Mouse (Mus musculus) gastrocnemius, adult 8-10 months (tissue): ENCODE data around the gene Borcs5. TPM values are rescaled to one million over a fixed set of nuclear protein-coding genes. Genes with fewer than 3 reads are reported as not detected.
"Not testable (repeated sequence)": the region's sequence is repeated elsewhere in the genome, so short reads cannot be mapped to it uniquely, and the experiment has no call there.

ENCODE experiments used
- DNase-seq, 2 experiments: peaks; one replicate each; pipeline ENCODE4 v3.0.0; 2022; ENCODE audit warnings: low spot score in 2 of 2
- total RNA-seq, 4 experiments: library from RNA; stranded (reverse); gene quantifications; 2 replicates each; pipeline ENCODE4 v1.2.4; 2022

The Borcs5 gene
- total RNA-seq, 4 experiments from 2014 or later = 16.8 to 18.8 (median 17.4) TPM

DNA sequence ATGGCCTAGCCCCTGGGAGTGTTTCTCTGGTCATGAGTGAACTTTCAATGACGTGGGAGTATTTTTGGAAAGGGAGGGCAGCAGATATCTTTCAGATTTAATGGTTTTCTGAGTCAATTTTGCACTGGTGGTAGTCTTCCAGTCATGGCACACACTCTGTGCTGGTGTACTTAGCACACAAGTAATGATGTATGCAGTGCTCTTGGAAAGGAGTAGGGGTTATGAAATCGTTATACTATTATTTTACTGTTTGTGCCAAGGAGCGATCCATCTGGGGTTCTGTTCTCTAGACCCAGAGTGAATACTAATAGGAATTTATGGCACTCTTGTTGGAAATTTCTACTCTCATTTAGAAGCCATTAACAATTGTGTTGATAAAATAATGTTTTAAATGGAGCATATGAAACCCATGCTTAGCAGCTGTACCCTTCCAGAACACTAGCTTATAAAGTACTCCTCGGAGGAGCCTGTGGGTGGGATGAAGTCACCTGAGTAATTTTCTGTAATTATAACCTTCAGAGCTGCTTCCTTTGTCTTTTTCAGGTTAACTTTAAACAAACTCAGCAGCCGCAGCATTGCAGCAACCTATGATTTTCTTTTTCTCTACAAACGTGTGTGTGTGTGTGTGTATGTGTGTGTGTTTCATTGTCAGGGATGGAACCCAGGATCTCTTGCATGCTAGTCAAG, 30.0 kb downstream of the Borcs5 start:
- no peak for DNase-seq

DNA sequence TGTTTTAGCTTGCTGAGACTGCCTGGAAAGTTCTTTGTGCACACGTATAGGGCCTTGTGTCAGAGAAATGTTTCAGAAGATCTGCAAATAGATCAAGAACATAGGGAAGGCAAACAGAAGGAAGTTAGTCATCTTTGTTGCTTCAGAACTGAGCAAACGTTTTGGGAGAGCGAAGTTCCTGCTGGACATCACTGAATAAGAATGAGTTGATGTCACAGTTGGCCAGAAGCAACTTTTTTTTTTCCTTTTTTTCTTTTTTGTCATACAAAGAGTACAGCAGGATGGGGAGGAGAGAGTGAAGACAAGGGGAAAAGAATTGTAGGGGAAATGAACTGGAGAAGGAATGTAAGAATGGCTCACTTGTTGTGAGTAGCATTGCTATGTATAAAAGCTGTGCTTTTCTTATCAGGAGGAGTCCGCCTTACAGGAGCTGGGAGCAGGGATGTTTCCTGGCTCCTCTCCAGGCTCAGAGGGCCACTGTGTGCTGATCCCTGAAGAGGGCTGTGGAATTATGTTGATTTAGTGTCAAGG, 31.6 kb downstream of the Borcs5 start:
- no peak for DNase-seq

GRCm38 (mm10) chr6:134673712-134674111, 34.4 kb downstream of the Borcs5 start:
- not testable (repeated sequence) for DNase-seq

DNA sequence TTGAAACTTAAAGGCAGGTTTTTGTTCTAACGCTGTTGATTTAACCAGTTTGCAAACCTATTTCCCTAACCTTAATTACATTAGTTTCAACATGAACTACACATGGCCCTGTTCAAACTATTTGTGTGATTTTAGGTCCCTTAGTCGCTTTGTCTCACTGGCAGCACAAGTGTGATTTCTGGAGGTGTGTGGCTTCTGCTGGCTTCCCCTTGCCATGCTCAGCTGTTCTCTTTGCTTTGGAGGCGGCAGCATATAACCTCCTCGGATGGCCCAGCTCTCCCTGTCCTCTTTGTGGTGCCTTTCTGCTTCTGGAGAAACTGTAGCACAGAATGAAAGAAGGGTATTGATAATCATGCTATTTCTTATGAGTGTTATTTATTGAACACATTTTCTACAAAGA, 38.2 kb downstream of the Borcs5 start:
- DNase-seq = no peak

- DNase-seq = no peak
Observed at GRCm38 (mm10) chr6:134678037-134678436, 38.7 kb downstream of the Borcs5 start.

- DNase-seq = not testable (repeated sequence)
Observed at GRCm38 (mm10) chr6:134679330-134679729, 40.0 kb downstream of the Borcs5 start.

- DNase-seq = no peak
Observed at GRCm38 (mm10) chr6:134684354-134684915, 45.1 kb downstream of the Borcs5 start.

GRCm38 (mm10) chr6:134685040-134685439, 45.7 kb downstream of the Borcs5 start:
- no peak for DNase-seq

GRCm38 (mm10) chr6:134685515-134685914, 46.2 kb downstream of the Borcs5 start:
- no peak for DNase-seq

- no peak for DNase-seq
Observed at GRCm38 (mm10) chr6:134694498-134694897, 55.2 kb downstream of the Borcs5 start.

DNA sequence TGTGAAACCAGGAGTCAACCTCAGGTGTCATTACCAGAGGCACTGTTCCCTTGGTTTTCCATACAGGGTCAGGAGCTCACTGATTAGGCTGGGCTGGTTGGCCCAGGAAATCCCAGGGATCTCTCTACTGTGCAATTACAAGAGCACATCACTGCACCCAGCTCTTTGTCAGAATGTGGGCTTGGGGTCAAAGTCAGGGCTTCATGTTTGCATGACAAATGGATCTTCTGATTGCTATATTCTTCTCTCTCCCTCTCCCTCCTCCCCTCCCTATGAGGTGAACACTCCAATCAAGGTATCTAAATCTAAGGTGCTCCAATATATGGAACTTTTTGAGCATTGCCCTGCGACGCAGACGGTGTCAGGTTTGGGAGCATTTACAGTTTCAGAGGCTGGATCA, 55.7 kb downstream of the Borcs5 start:
- no peak for DNase-seq

DNA sequence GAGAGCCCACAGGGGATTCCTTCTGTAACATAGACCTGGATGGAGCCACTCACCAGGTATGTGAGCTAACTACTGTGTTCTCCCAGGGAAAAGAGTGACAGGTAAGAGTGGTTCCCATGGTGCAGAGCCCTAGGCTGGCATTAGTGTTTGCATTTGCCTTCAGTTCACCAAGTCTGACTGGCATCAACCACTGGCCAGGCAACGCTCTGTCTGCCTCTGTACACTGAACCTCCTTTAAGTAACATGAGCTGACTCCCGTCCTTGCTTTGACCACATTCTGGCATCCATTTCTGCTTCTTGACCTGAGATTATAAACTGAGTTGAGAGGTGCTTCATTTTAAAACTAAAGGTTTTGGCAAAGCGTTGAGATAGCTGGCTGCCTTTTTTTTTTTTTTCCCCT, 56.3 kb downstream of the Borcs5 start:
- DNase-seq = no peak

DNA sequence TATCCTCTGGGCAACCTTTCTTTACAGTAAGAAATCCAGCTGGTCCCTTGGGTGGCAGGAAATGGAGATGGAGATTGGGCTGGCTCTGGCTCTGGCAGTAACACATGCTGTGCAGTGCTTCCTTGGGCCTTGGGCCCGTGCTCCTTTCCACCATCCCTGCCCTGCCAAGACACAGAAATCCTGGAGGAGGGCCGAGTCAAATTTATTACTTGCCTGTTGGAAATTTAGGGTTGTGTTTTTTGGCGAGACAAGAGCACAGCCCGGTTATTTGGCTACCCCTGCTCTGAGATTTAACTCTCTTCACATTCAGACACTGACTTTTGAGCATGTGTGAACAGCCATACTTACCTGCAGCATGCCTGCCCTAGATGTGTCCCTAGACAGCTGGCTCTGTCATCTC, 56.8 kb downstream of the Borcs5 start:
- peak; percentile 69 to 78 for DNase-seq

GRCm38 (mm10) chr6:134696554-134696953, 57.2 kb downstream of the Borcs5 start:
- DNase-seq = no peak

GRCm38 (mm10) chr6:134698243-134698642, 58.9 kb downstream of the Borcs5 start:
- no peak for DNase-seq

- no peak for DNase-seq
Observed at GRCm38 (mm10) chr6:134700451-134701210, 61.3 kb downstream of the Borcs5 start.

- DNase-seq = no peak
Observed at GRCm38 (mm10) chr6:134701211-134701602, 61.9 kb downstream of the Borcs5 start.

DNA sequence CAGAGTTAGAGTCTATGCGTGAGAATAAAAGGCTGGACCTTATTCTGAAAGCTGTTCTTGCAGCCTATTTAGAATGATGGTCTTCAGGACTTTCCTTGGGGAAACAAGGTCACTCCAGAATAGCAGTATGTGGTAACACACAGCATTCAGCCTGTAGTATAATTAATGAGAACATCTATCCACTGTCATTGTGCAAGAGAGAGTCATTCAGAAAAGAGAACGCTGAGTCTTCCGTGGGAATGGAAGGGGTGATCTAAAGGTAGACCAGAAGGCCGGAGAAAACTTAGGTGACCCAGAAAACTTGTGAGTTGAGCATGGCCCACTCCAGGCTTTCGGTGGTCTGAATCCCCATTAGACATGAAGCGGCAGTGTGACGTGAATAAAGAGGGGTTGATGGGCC, 62.9 kb downstream of the Borcs5 start:
- no peak for DNase-seq

- peak; percentile 43 to 55 for DNase-seq
Observed at GRCm38 (mm10) chr6:134703053-134703690, 63.9 kb downstream of the Borcs5 start.

- DNase-seq = no peak
Observed at GRCm38 (mm10) chr6:134706467-134706866, 67.2 kb downstream of the Borcs5 start.

GRCm38 (mm10) chr6:134710020-134710419, 70.7 kb downstream of the Borcs5 start:
- DNase-seq = no peak

GRCm38 (mm10) chr6:134713321-134713720, 74.0 kb downstream of the Borcs5 start:
- no peak for DNase-seq
